Mouse (Mus musculus) T-helper 2 cell (primary cell): ENCODE data around the gene Nprl2.

Experiments used
- in situ Hi-C: fragments of 300-600 bp; cut with MboI, MseI; formaldehyde crosslinking; loops from one replicate; pipeline ENCODE4 v1.15.1; 2025; ENCODE audit warnings: high pct_unique_total_duplicates

Nprl2 gene

GRCm38 (mm10) chr9:107594281-107595062 lies 52.4 kb downstream of the Nprl2 start:
- in situ Hi-C loops = no loop called here
